Mouse (Mus musculus): Measurements from ENCODE around the gene Lcmt2.
"Not testable (repeated sequence)": the region's sequence is repeated elsewhere in the genome, so short reads cannot be mapped to it uniquely, and the experiment has no call there.

Gene Lcmt2

DNA sequence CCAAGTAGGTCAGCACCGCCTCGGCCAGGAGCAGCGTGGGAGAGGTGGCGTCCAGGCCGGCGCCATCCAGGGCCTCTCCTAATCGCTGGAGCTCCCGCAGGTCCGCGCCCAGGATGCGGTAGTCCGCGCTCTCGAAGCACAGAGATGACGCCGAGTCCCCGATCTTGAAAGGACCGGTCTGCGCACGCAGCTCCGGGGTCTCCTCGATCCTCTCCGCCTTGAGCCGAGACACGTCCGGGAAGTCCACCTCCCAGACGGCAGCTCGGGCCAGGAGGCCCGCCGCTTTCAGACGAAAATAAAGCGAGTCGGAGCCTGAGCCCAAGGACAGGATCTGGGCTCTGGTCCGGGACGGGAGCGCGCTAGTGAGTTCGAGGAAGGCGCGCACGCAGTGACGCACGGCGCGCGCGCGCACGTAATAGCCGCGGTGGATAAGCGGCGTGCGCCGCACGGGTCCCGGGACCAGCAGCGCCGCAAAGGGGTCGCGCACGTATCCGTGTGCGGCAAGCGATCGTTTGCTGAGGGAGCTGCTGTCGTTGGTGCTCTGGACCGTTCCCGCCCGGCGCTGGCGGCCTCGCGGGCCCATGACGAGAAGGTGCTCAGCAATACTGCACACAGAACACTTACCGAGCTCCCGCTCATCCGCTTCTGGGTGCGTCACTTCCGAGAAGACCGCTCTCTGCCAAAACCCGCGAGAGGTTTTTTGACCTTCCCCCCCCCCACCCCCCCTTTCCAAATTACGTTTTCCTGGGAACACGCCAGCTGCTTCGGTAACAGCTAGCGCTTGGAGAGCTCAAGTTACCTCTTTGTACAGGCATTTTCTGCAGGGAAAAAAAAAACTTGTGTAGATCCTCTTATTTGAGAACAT, at the start of gene Lcmt2, which contains the start of gene Adal:
TSS of gene Lcmt2 (minus strand) at position 636 of the 865 bp plus-strand sequence.
TSS of gene Adal (plus strand) at position 411 of the 865 bp plus-strand sequence.
- DNase-seq (ENCODE audit: low spot score): peak; percentile 89

DNA sequence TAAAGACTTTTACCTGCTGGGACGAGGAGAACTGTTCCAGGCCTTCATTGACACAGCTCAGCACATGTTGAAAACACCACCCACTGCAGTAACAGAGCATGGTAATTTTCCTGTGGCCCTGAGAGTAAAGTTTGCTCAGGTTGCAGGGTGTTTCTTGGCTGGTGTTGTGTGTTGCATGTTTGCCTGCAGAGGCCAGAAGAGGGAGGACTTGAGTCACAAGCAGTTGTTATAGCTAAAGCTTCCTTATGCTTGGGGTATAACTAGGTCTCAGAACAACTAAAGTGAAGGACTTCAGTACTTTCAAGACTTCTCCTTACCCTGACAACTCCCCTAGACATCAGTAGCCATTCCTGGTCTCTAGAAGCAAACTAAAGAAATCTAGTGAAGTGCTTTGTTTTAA, 48.1 kb upstream of the Lcmt2 start:
- no peak for DNase-seq (ENCODE audit: low spot score)

DNA sequence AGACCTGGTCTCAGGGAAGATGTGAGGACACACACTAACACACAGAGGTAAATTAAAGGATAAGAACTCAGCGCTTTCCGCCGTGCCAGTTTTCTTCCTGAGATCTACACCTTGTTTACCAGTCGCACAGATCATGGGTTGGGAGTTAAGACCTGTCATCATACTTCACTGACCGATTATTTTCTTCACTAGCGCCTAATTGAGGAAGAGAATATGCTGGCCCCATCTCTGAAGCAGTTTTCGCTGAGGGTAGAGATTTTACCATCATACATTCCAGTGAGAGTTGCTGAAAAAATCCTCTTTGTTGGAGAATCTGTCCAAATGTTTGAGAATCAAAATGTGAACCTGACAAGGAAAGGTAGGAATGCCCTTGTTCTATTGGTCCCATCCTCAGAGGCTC, 43.7 kb upstream of the Lcmt2 start:
- DNase-seq (ENCODE audit: low spot score): no peak

DNA sequence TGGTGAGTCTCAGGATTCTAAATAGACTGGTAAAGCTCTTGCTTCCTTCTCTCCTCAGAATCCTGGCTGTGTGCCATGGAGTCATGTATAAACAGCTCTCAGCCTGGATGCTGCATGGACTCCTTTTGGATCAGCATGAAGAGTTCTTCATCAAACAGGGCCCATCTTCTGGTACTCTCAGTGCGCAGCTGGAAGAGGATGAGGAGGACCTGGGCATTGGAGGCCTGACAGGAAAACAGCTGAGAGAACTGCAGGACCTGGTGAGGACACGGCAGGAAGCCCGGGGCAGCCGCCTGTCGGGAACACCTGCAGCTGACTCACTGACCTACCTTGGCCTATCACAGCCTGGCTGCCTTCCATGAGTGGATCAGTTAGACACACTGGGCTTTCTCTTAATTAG, 43.0 kb upstream of the Lcmt2 start:
- DNase-seq (ENCODE audit: low spot score): no peak

DNA sequence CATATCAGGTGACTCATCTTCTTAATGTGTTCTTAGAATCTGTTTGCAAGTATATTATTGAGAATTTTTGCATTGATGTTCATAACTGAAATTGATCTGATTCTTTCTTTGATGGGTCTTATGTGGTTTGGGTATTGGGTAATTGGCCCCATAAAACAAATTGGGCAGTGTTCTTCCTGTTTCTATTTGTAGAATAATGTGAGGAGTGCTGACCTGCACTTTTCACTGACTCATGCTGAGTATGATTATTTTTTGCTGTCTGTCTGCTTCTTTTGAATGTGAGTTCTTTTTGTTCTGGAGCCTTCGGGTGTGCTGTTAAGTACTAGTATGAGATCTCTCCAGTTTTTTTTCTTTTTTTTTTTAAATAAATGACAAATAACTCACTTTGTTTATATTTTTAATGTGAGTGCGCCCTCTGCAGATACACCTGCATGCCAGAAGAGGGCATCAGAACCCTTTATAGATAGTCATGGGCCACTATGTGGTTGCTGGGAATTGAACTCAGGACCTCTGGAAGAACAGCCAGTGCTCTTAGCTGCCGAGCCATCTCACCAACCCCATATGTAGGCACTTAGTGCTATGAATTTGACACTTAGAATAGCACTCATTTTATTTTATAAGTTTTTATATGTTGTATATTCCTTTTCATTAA, 38.5 kb upstream of the Lcmt2 start:
- no peak for DNase-seq (ENCODE audit: low spot score)

DNA sequence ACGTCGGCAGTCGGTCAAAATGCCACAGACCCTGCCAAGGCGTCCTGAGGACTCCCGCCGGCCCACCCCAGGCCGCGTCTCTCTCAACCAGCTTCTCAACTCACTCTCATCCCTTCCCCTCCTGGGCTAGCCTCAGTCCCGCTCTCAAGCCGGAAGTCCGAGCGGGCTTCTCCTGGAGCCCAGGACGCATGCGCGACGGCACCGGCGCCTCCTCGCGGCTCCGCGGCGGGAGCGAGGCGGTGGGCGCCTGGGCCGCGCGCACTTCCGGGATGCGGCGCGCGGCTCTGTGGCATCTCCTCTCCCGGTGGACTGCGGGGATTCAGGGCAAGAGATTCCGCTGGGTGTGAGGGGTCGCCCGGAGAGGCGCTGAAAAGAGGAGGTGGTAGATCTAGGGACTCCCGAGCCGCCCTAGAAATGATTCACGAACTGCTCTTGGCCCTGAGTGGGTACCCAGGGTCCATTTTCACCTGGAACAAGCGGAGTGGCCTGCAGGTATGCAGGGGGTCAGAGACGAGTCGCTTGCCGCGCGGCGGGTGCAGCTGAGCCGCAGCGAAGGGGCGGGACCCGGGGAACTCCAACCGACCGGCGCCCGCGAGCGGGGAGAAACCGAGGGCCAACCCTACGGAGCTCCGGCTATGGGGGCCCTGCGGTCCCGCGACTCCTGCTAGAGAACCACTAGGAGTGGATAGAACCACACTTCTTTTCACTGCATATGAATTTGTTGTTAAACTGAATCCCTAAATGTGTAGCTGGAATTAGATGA, 30.7 kb upstream of the Lcmt2 start, which contains the start of gene Zscan29:
TSS of gene Zscan29 (minus strand) at position 146 of the 763 bp plus-strand sequence.
- DNase-seq (ENCODE audit: low spot score): peak; percentile 35

DNA sequence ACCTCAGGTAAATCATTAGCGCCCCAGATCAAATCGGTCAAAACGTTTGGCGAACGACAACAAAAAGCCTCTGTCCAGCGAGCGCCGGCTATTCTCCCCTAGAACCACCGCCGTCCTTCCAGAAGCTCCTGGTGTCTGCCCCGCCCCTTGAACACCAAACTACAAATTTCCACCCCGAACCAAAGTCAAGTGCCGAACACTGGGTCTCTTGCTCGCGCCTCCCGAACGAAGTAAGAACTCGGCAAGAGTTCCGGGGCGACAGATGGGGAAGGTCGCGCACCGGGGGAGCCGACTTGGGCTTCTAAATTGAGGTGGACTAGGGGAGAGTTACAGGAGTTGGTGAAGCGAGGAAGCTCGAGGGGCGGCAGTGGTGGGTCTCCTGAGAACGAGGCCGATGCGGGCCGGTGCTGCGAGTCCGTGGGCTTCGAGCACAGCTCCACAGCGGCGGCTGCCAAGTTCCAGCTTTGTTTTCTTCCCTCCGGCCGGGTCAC, 30.1 kb upstream of the Lcmt2 start, which contains the start of gene Tubgcp4:
TSS of gene Tubgcp4 (plus strand) at position 174 of the 491 bp plus-strand sequence.
- DNase-seq (ENCODE audit: low spot score): no peak

DNA sequence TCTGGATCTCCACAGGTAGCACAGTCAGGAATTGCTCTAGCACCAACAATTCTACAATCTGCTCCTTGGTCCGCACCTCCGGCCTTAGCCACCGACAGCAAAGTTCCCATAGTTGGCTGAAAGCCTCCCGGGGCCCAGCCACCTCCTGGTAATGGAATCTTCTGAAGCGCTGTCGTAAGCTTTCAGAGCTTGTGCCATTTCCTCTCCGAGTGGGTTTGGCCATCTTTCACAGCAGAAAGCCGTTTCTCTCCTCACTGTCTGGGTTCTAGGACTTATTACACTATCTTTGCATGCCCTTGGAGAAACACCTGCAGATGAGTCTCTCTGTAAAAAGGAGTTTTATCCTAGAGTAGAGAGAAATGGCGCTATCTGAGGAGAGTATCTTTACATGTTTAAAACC, 29.4 kb upstream of the Lcmt2 start:
- no peak for DNase-seq (ENCODE audit: low spot score)

DNA sequence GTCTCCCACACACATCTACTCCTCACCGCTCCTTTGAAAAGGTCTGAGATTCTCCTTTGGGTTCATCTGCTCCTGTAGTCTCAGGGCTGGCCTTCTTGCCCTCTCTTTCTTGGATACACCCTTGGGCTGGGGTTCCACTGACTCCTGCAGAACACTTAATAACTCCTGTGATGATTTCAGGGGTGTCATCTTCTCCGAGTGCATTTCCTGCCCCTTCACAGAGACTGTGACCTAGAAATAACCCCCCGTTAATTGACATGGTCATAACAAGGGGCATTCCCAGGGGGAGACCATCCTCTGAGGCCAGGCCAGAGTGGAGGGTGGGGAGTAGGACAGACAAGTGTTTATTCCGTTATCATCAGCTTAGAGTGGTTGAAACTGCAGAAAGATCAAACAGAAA, 28.7 kb upstream of the Lcmt2 start:
- DNase-seq (ENCODE audit: low spot score): no peak

DNA sequence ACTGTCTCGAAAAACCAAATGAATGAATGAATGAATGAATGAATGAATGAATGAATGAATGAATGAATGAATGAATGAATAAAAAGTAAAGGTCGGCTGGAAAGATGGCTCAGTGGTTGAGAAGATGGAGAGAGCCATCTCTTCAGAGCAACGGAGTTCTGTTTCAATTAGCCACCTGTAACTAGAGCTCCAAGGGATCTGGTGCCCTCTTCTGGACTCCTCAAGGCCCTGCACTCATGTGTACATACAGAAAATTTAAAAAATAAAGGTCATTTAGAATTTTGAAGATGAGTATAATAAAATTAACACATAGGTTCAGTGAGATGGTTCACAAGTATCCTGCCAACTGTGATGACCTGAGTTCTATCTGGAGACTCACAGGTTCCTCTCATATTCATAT, 12.6 kb upstream of the Lcmt2 start:
- no peak for DNase-seq (ENCODE audit: low spot score)

DNA sequence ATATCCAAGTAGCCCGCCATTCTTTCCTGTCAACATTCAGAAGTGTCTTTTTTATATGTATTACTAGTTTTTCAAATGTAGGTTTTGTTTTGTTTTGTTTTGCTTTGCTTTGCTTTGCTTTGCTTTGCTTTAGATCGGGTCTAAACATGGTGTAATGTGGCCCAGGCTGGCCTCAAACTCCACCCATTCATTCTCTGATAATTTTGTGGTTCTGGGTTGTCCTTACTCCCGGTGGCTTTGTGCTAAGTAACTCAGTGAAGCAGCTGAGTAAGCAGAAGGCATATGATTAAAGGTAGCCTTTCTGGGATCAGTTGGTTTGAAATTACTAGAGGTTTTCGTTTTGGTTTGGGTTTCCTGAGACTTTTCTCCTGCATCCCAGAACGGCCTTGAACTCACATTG, 9.2 kb upstream of the Lcmt2 start:
- no peak for DNase-seq (ENCODE audit: low spot score)

DNA sequence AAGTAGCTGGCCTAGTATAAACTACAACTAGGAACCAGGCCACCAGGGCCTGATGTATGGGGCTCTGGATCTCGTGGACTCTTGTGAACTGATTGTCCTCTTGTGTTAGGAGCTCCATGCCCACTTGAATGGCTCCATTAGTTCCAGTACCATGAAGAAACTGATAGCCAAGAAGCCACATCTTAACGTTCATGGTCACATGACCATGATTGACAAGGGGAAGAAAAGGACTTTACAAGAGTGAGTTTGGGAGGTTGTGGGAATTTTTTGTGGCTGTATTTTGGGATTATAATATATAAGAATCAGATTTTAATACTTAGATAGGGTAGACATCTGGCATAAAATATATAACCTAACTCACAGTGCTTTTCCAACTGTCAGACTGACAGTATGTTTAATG, 2.0 kb upstream of the Lcmt2 start:
- DNase-seq (ENCODE audit: low spot score): no peak

DNA sequence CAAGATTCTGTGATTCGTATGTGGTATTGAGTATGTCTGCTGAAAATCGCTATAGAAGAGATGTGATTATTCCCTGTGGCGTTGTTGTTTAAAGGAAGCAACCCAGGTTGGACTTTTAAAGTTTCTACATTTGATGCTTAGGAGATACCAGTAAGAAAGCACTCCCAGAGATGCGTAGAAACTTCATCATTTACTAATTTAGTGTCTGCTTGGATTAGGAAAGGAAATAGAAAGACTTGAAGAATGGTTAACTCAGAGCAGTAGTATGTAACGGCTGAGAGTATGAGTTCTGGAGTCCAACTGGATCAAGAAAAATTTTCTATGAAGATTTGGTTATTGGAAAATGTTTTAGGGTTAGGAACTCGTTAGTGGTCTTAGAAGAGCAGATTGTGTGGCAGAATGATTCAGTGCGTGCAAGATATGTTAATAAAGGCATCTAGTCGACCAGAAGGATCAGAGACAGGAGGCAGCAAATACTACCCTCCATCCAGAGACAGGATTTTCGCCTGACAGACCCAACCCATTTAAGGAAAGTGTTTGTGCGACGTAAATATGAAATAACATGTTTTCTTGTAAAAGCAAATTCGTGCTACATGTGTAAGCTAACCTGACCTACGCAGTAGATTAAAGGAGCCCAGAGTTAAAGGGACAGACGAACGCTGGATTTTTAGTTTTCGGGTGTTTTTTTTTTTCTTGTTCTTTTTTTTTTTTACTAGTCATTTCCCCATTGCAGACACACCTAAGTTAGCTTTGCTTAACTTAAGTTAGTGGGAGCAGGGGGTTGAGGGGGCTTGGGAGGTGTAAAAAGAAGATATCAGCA, 973 bp upstream of the Lcmt2 start:
- DNase-seq (ENCODE audit: low spot score): no peak

DNA sequence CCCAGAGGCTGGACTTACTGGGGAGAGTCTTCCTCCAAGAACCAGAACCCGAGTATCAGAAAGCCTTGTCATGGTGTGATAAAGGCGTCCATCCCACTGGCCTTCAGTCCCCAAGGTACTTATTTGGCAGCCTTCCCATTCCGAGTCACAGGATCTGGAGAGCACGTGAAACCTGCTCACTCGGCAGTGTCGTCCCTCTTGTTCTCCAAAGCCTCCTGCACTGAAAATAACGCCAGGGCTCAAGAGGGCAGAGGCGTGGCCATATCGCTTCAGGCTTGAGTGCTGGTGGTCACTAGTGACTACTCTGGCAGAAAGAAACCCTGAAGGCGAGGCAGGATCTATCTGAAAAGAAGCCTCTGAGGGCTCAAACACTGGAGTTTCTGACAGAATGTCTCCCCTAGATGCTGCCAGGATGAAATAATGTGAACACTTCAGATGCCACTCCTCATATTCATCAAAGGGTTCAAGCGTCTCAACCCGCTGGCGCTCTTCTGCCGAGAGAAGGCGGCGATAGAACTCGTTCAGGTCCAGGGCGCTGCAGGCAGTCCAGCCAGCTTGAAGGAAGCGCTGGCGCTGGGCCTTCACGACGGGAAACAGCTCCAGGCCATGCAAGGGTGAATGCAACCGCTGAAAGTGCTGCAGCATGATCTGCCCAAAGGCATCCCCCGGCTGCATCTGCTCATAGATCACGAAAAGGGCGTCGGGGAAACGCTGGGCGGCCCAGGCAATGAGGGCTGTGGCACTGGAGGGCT, 1.0 kb downstream of the Lcmt2 start:
- no peak for DNase-seq (ENCODE audit: low spot score)

DNA sequence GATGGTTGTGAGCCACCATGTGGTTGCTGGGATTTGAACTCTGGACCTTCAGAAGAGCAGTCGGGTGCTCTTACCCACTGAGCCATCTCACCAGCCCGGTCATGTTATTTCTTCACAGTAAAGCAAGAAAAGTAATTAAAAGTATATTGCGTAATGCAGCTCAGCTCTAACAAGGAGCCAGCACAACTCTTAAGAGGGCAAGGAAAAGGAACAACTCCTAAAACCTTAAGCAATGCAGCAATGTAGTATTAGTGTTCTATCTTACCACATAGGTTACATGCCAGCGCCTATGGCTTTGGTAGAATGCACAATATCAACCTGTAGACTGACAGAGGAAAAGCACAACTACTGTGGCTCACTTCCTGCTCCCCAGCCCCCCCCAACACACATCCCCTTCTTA, 3.1 kb downstream of the Lcmt2 start:
- DNase-seq (ENCODE audit: low spot score): no peak

DNA sequence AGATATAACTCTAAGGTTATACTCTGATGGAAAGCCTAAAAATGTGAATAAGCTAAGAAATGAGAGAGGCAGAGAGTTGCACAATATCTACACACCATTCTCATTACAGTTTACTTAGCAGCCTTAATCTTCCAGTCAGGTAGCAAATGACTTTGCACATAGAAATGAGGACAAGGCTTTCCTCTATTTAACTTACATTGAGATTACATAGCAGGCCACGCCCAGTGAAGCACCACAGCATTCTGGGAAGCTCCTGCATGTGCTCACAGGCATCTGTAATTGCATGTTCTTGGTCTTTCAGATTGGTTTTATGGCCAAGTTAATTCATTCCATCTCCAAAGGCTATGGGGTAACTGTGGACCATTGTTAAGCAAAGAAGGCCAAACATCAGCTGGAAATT, 7.6 kb downstream of the Lcmt2 start:
- no peak for DNase-seq (ENCODE audit: low spot score)

DNA sequence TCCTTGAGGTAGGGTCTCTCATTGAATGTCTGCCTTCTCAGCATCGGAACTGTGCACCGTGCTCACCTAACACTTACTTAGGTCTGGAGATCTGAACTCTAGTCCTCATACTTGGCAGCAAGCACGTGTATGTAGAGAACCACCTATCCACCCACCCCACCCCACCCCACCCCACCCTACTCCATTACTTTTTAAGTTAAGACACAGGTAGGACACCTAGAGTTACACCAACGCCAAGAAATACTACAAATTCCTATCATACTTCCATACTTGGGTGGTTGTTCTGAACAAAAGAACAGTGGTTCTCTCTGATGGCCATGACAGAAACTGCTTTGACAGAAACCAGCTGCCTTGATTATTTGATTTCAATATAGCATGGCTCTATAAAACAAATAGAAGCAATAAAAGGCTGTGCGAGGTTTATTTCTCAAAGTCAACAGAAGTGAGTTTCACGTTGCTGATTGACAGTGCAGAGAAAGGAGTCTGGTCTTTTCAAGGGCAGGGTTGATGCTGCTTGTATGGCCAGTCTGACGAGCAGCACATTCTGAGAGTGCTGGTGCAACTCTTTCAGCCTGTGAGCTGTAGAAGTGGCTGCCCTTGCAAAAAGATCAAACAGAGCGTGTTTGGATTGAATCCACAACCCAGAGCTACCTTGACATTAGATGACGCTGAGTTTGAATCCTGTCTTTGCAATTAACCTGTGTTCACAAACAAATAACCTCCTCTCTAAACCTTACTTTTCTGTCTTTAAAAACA, 11.4 kb downstream of the Lcmt2 start:
- DNase-seq (ENCODE audit: low spot score): no peak

DNA sequence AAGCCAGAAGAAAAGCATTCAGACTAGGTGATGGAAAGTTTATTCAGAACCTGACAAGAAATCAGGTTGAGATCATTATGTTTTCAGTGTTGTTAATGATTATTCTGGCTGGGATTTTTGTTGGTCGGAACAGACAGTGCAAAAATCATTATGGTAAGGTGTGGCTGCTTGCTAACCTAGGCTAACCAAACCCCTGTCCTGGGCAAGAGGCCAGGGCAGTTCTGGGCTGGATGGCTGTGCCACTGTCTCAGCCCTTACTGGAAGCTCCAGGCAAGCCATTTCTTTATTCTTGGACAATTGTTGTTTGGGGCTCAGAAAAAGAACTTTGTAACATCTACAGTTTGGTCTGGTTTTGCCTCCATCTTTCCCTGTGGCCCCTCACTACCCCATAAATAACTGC, 12.9 kb downstream of the Lcmt2 start:
- no peak for DNase-seq (ENCODE audit: low spot score)

DNA sequence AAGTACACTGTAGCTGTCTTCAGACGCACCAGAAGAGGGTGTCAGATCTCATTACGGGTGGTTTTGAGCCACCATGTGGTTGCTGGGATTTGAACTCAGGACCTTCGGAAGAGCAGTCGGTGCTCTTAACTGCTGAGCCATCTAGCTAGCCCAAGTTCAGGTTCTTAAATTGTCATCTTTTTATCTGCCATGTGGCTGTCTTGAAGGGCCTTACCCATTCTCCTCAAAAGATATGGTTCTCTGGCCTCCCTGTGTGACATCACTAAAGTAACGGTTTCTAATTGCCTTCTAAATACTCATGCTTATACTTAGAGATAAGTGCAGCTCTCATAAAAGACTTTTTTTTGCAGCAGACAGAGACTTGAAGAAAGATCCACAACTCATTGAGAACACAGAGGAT, 14.2 kb downstream of the Lcmt2 start:
- DNase-seq (ENCODE audit: low spot score): not testable (repeated sequence)

DNA sequence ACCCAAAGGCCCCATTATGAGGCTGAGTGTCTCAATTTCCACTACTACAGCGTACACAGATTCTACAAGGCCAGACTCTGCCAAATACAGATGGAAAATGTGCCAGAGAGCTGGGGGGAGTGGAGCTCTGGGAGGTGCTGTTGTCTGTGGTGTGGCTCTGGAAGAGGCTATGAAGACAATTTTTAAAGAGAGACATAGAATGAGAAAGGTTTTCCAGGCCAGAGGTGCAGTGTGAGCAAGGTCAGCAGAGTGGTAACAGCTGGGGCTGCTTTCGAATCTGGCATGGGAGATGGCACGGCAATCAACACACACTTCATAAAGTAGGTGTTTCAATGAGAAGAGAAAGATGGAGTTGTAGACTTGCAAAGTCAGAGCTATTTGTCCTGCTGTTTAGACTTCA, 21.2 kb downstream of the Lcmt2 start:
- DNase-seq (ENCODE audit: low spot score): no peak

Data from layer of hippocampus, adult 9-10 months (tissue).